Comparison of ENCODE assay signal across 10 mouse cellular contexts in genomic region chr19:10042816-10043215, GRCm38 (mm10). TPM values are rescaled to one million over a fixed set of nuclear protein-coding genes. Genes with fewer than 3 reads are reported as not detected.
A peak's percentile ranks its signal among the peaks of the same experiment; 100 is the strongest.
DNase-seq lines count a peak whose midpoint lies in the region; ATAC-seq and TF ChIP-seq lines count a peak whose summit lies in the region.
"Had no signal": no experiment of that assay in that cellular context is flagged by ENCODE, and none has a peak within 500 bp of the region (broad histone marks: within the 10 kb centered on the region; RNA-seq: fewer than 3 reads in every experiment).

No protein-coding gene starts in this region.

- H3K27me3 ChIP-seq in cerebellum, adult 2 months (ENCODE audit: control insufficient read depth, insufficient read depth, low read length): no peaks in the 10 kb centered on the region
- H3K27me3 ChIP-seq in kidney, postnatal 0 days (ENCODE audit: insufficient read depth, low read length): no peaks in the 10 kb centered on the region
- no peaks in the 10 kb centered on the region for H3K27me3 ChIP-seq in heart, embryonic 15.5 days
- no peaks in the 10 kb centered on the region for H3K27me3 ChIP-seq in midbrain, embryonic 15.5 days (replicated peaks)

- H3K9ac ChIP-seq in kidney, postnatal 0 days (ENCODE audit: low read depth, low read length): no peak overlapping the region
- H3K9ac ChIP-seq in heart, embryonic 15.5 days: peak overlapping the region; percentile 85
- H3K9ac ChIP-seq in midbrain, embryonic 15.5 days: no peak overlapping the region

- DNase-seq in cerebellum, adult 2 months: no peak
- no peak for DNase-seq in cerebellum, adult 18-20 months
- no peak for DNase-seq in kidney, postnatal 0 days (ENCODE audit: low spot score)
- DNase-seq in kidney, postnatal 25 days: no peak
- DNase-seq in retina, embryonic 14.5 days (ENCODE audit: low spot score): no peak
- no peak for DNase-seq in adrenal gland, adult 18-20 months (ENCODE audit: low spot score in 2 of 2)
- DNase-seq: thymus, adult 18-20 months had no signal

- peak overlapping the region; percentile 67 for H3K4me2 ChIP-seq in kidney, postnatal 0 days (ENCODE audit: low read length)
- peak overlapping the region; percentile 88 for H3K4me2 ChIP-seq in heart, embryonic 15.5 days
- H3K4me2 ChIP-seq in midbrain, embryonic 15.5 days: peak overlapping the region; percentile 92

- no peaks in the 10 kb centered on the region for H3K36me3 ChIP-seq in kidney, postnatal 0 days (ENCODE audit: insufficient read depth, low read length)
- H3K36me3 ChIP-seq in heart, embryonic 15.5 days: no peaks in the 10 kb centered on the region
- no peaks in the 10 kb centered on the region for H3K36me3 ChIP-seq in midbrain, embryonic 15.5 days (replicated peaks)

- no peak for TF ChIP-seq POLR2A in cerebellum, adult 2 months (IDR thresholded peaks at IDR 0.05; ENCODE audit: borderline replicate concordance, insufficient read depth, low read length)

- no peaks in the 10 kb centered on the region for H3K9me3 ChIP-seq in kidney, postnatal 0 days (replicated peaks; ENCODE audit: low read length)
- no peaks in the 10 kb centered on the region for H3K9me3 ChIP-seq in heart, embryonic 15.5 days (replicated peaks)
- no peaks in the 10 kb centered on the region for H3K9me3 ChIP-seq in midbrain, embryonic 15.5 days

- WGBS in cerebellum, adult 2 months: 60% methylated on average over 4 of the region's 4 CpGs
- WGBS in kidney, postnatal 0 days: 80% methylated on average over 4 of the region's 4 CpGs
- WGBS in heart, embryonic 15.5 days: 57% methylated on average over 4 of the region's 4 CpGs
- 91% methylated on average over 4 of the region's 4 CpGs for WGBS in midbrain, embryonic 15.5 days

- ATAC-seq in kidney, postnatal 0 days (replicated peaks; ENCODE audit: low FRiP score, low read depth): no peak
- ATAC-seq in heart, embryonic 15.5 days (replicated peaks; ENCODE audit: insufficient number of reproducible peaks, insufficient read depth, low FRiP score, low read depth): no peak; the same call in 1 of the 2 replicates
- no peak for ATAC-seq in midbrain, embryonic 15.5 days (replicated peaks)

- no peak overlapping the region for H3K27ac ChIP-seq in cerebellum, adult 2 months (ENCODE audit: insufficient read depth, low read length)
- peak overlapping the region; percentile 16; the same call in 1 of the 2 replicates for H3K27ac ChIP-seq in kidney, postnatal 0 days
- H3K27ac ChIP-seq in heart, embryonic 15.5 days: peak overlapping the region; percentile 90
- H3K27ac ChIP-seq in midbrain, embryonic 15.5 days: no peak overlapping the region

- H3K4me3 ChIP-seq in cerebellum, adult 2 months (replicated peaks; ENCODE audit: insufficient read depth, low read depth, low read length): peak overlapping the region; percentile 69
- peak overlapping the region; percentile 40; the same call in 1 of the 2 replicates for H3K4me3 ChIP-seq in kidney, postnatal 0 days (replicated peaks; ENCODE audit: low read depth, low read length)
- H3K4me3 ChIP-seq in heart, embryonic 15.5 days: peak overlapping the region; percentile 84
- H3K4me3 ChIP-seq in midbrain, embryonic 15.5 days: peak overlapping the region; percentile 82

- H3K4me1 ChIP-seq in cerebellum, adult 2 months (ENCODE audit: control insufficient read depth, insufficient read depth, low read length): peaks cover 25% of the 10 kb centered on the region
- peaks cover 12% of the 10 kb centered on the region; the same call in 1 of the 2 replicates for H3K4me1 ChIP-seq in kidney, postnatal 0 days (replicated peaks; ENCODE audit: insufficient read depth, low read length)
- peaks cover 90% of the 10 kb centered on the region for H3K4me1 ChIP-seq in heart, embryonic 15.5 days (replicated peaks)
- peaks cover 26% of the 10 kb centered on the region for H3K4me1 ChIP-seq in midbrain, embryonic 15.5 days

- TF ChIP-seq CTCF in cerebellum, adult 2 months (IDR thresholded peaks at IDR 0.05; ENCODE audit: borderline replicate concordance, insufficient read depth, low read depth, low read length): no peak
- TF ChIP-seq CTCF in kidney, postnatal 0 days (IDR thresholded peaks at IDR 0.05; ENCODE audit: low read depth): no peak

RNA-seq across cellular contexts. Expression of gene Fads3, which starts 1.4 kb away (rescaled TPM):
- polyA plus RNA-seq in cerebellum, adult 2 months (2012; rRNA removed): 30.9 and 35.5 TPM in 2 replicates
- 35.0 and 37.4 TPM in 2 replicates for polyA plus RNA-seq in kidney, postnatal 0 days (2015; fragmentation: Nextera tagmentation; extraction: Ambion mirVana)
- polyA plus RNA-seq in heart, embryonic 15.5 days (2015; fragmentation: Nextera tagmentation; extraction: Ambion mirVana): 39.4 and 43.9 TPM in 2 replicates
- 25.8 and 27.1 TPM in 2 replicates for polyA plus RNA-seq in midbrain, embryonic 15.5 days (2015; fragmentation: Nextera tagmentation; extraction: Ambion mirVana)
- 10 to 100 TPM; 10.3 to 54.2 TPM for total RNA-seq in adrenal gland, adult 18-20 months (2021)
- total RNA-seq: neutrophil, adult 5-6 weeks had no signal

RNA-seq across cellular contexts. Expression of gene Rab3il1, which starts 41.3 kb away (rescaled TPM):
- polyA plus RNA-seq in cerebellum, adult 2 months (2012; rRNA removed): 9.5 and 9.7 TPM in 2 replicates
- polyA plus RNA-seq in kidney, postnatal 0 days (2015; fragmentation: Nextera tagmentation; extraction: Ambion mirVana): 30.6 and 31.5 TPM in 2 replicates
- polyA plus RNA-seq in heart, embryonic 15.5 days (2015; fragmentation: Nextera tagmentation; extraction: Ambion mirVana): 21.8 and 30.0 TPM in 2 replicates
- polyA plus RNA-seq in midbrain, embryonic 15.5 days (2015; fragmentation: Nextera tagmentation; extraction: Ambion mirVana): 24.5 and 29.2 TPM in 2 replicates
- 1 to 10 TPM; 3.6 to 5.9 TPM for total RNA-seq in adrenal gland, adult 18-20 months (2021)
- total RNA-seq: neutrophil, adult 5-6 weeks had no signal

RNA-seq across cellular contexts. Expression of gene Best1, which starts 41.4 kb away (rescaled TPM):
- 0.77 and 1.1 TPM in 2 replicates for polyA plus RNA-seq in cerebellum, adult 2 months (2012; rRNA removed)
- polyA plus RNA-seq in kidney, postnatal 0 days (2015; fragmentation: Nextera tagmentation; extraction: Ambion mirVana): 1.8 and 3.3 TPM in 2 replicates
- polyA plus RNA-seq in heart, embryonic 15.5 days (2015; fragmentation: Nextera tagmentation; extraction: Ambion mirVana): 0.19 and 0.25 TPM in 2 replicates
- polyA plus RNA-seq in midbrain, embryonic 15.5 days (2015; fragmentation: Nextera tagmentation; extraction: Ambion mirVana): 1.7 and 3.2 TPM in 2 replicates
- under 1 TPM; 0.22 to 0.30 TPM for total RNA-seq in adrenal gland, adult 18-20 months (2021)

RNA-seq across cellular contexts. Expression of gene Fads2, which starts 58.7 kb away (rescaled TPM):
- 104 and 115 TPM in 2 replicates for polyA plus RNA-seq in cerebellum, adult 2 months (2012; rRNA removed)
- polyA plus RNA-seq in kidney, postnatal 0 days (2015; fragmentation: Nextera tagmentation; extraction: Ambion mirVana): 37.1 and 38.2 TPM in 2 replicates
- polyA plus RNA-seq in heart, embryonic 15.5 days (2015; fragmentation: Nextera tagmentation; extraction: Ambion mirVana): 29.3 and 48.4 TPM in 2 replicates
- 215 and 222 TPM in 2 replicates for polyA plus RNA-seq in midbrain, embryonic 15.5 days (2015; fragmentation: Nextera tagmentation; extraction: Ambion mirVana)
- 1,000 to 10,000 TPM; 1,303 to 1,859 TPM for total RNA-seq in adrenal gland, adult 18-20 months (2021)

Comparison
In these comparisons a context has a peak if more than half of its experiments do, and no peak if none do; other contexts are left out.
1. H3K27ac ChIP-seq: peak in kidney, postnatal 0 days (single experiment) and heart, embryonic 15.5 days (single experiment); none in cerebellum, adult 2 months (single experiment) and midbrain, embryonic 15.5 days (single experiment).
2. Peak in every context shown above with its lines, with median percentiles within 50 percentile points of each other: H3K4me3 ChIP-seq and H3K4me2 ChIP-seq.